Mouse (Mus musculus): ENCODE results near the gene Slc7a15.
A peak's percentile ranks its signal among the peaks of the same experiment; 100 is the strongest.

DNA sequence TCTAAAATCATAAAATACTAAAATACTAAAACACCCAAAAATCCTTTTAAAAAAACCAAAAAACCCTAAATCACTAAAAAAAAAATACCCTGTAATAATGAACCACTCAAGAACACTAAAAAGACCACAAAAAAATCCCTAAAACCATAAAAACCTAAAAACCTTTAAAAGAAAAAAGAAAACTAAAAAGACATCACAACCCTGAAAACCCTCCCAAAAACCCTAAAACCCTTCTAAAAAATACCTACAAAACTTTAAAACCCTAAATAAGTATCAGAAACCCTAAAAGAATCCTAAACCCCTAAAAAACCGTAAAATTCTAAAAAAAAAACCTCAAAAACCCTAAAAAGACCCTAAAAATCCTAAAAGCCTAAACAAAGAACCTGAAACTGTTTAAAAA lies 32.8 kb upstream of the Slc7a15 start:
- no peak for TF ChIP-seq GATA1 (IDR thresholded peaks at IDR 0.05; ENCODE audit: low read depth, low read length)
- no peak for TF ChIP-seq CTCF (IDR thresholded peaks at IDR 0.05 in 2 of 3, conservative IDR thresholded peaks at IDR 0.05 in 1 of 3; ENCODE audit: control insufficient read depth in 1 of 3, insufficient read depth in 1 of 3, low read depth in 2 of 3, low read length in 3 of 3, poor library complexity in 1 of 3, severe bottlenecking in 1 of 3)
- TF ChIP-seq POLR2AphosphoS2 (IDR thresholded peaks at IDR 0.05; ENCODE audit: low read length) = no peak
- TF ChIP-seq ELF1 (IDR thresholded peaks at IDR 0.05; ENCODE audit: low read depth, low read length) = no peak
- no peak for TF ChIP-seq ZMIZ1 (IDR thresholded peaks at IDR 0.05; ENCODE audit: low read depth, low read length)
- TF ChIP-seq ZNF384 (IDR thresholded peaks at IDR 0.05; ENCODE audit: low read depth, low read length) = 0 out of 2 replicates have a peak, but pooled peaks have one; percentile 17

Measured in MEL (cell line).